Mouse (Mus musculus): ENCODE measurements at regions not wholly inside any gene's neighbourhood (a gene's known extent, or its start where the extent isn't known, plus 50 kb on each side); places are given as distances from the start of the nearest gene placed in this dataset.

GRCm38 (mm10) chr6:24384193-24384888 is 130.5 kb downstream of the Iqub start:
- Histone ChIP-seq H3K27me3 (ENCODE audit: control insufficient read depth, insufficient read depth, low read length) (no peaks in the 10 kb centered on the region), H3K9ac (replicated peaks; ENCODE audit: low read depth, low read length) (no peak overlapping the region), H3K27ac (ENCODE audit: low read depth) (no peak overlapping the region), H3K4me3 (ENCODE audit: low read depth, low read length) (no peak overlapping the region), H3K4me1 (ENCODE audit: control insufficient read depth, insufficient read depth) (no peaks in the 10 kb centered on the region), H3K9me3 (replicated peaks; ENCODE audit: control insufficient read depth, low read length) (no peaks in the 10 kb centered on the region), H3K36me3 (replicated peaks; ENCODE audit: control insufficient read depth, insufficient read depth, low read length) (no peaks in the 10 kb centered on the region), H3K4me2 (ENCODE audit: low read depth, low read length) (no peak overlapping the region)
- WGBS: 77% methylated on average over 11 of the region's 11 CpGs
- DNase-seq (ENCODE audit: low spot score): no peak
- ATAC-seq (ENCODE audit: insufficient read depth, low read depth): no peak
- no peak for TF ChIP-seq CTCF (IDR thresholded peaks at IDR 0.05; ENCODE audit: low read depth)
- TF ChIP-seq EP300 (IDR thresholded peaks at IDR 0.05; ENCODE audit: low read depth): no peak

GRCm38 (mm10) chr6:24379859-24380258 is 135.0 kb downstream of the Iqub start:
- H3K27ac ChIP-seq (ENCODE audit: low read depth): no peak overlapping the region
- H3K36me3 ChIP-seq (replicated peaks; ENCODE audit: control insufficient read depth, insufficient read depth, low read length): no peaks in the 10 kb centered on the region
- no peaks in the 10 kb centered on the region for H3K4me1 ChIP-seq (ENCODE audit: control insufficient read depth, insufficient read depth)
- H3K27me3 ChIP-seq (ENCODE audit: control insufficient read depth, insufficient read depth, low read length): no peaks in the 10 kb centered on the region
- 41% methylated on average over 2 of the region's 2 CpGs for WGBS
- H3K9me3 ChIP-seq (replicated peaks; ENCODE audit: control insufficient read depth, low read length): no peaks in the 10 kb centered on the region
- no peak overlapping the region for H3K4me2 ChIP-seq (ENCODE audit: low read depth, low read length)
- no peak overlapping the region for H3K4me3 ChIP-seq (ENCODE audit: low read depth, low read length)
- H3K9ac ChIP-seq (replicated peaks; ENCODE audit: low read depth, low read length): no peak overlapping the region
- no peak for ATAC-seq (ENCODE audit: insufficient read depth, low read depth)
- TF ChIP-seq CTCF (IDR thresholded peaks at IDR 0.05; ENCODE audit: low read depth): no peak
- no peak for TF ChIP-seq EP300 (IDR thresholded peaks at IDR 0.05; ENCODE audit: low read depth)
- no peak for DNase-seq (ENCODE audit: low spot score)

- no peak overlapping the region for H3K4me3 ChIP-seq (ENCODE audit: low read depth, low read length)
- 74% methylated on average over 4 of the region's 4 CpGs for WGBS
- no peak overlapping the region for H3K9ac ChIP-seq (replicated peaks; ENCODE audit: low read depth, low read length)
- TF ChIP-seq CTCF (IDR thresholded peaks at IDR 0.05; ENCODE audit: low read depth): no peak
- no peak for TF ChIP-seq EP300 (IDR thresholded peaks at IDR 0.05; ENCODE audit: low read depth)
- ATAC-seq (ENCODE audit: insufficient read depth, low read depth) (no peak), DNase-seq (ENCODE audit: low spot score) (no peak)
- no peaks in the 10 kb centered on the region for H3K4me1 ChIP-seq (ENCODE audit: control insufficient read depth, insufficient read depth)
- no peaks in the 10 kb centered on the region for H3K9me3 ChIP-seq (replicated peaks; ENCODE audit: control insufficient read depth, low read length)
- no peaks in the 10 kb centered on the region for H3K36me3 ChIP-seq (replicated peaks; ENCODE audit: control insufficient read depth, insufficient read depth, low read length)
- H3K4me2 ChIP-seq (ENCODE audit: low read depth, low read length): no peak overlapping the region
- no peak overlapping the region for H3K27ac ChIP-seq (ENCODE audit: low read depth)
- no peaks in the 10 kb centered on the region for H3K27me3 ChIP-seq (ENCODE audit: control insufficient read depth, insufficient read depth, low read length)
These were observed 138.1 kb downstream of the Iqub start for GRCm38 (mm10) chr6:24376728-24377127.

GRCm38 (mm10) chr6:24373161-24373560 is 141.7 kb downstream of the Iqub start:
- no peak overlapping the region for H3K4me3 ChIP-seq (ENCODE audit: low read depth, low read length)
- 71% methylated on average over 6 of the region's 6 CpGs for WGBS
- TF ChIP-seq CTCF (IDR thresholded peaks at IDR 0.05; ENCODE audit: low read depth) (no peak), EP300 (IDR thresholded peaks at IDR 0.05; ENCODE audit: low read depth) (no peak)

GRCm38 (mm10) chr6:24371680-24372079 is 143.2 kb downstream of the Iqub start:
- H3K4me3 ChIP-seq (ENCODE audit: low read depth, low read length): no peak overlapping the region
- no peaks in the 10 kb centered on the region for H3K36me3 ChIP-seq (replicated peaks; ENCODE audit: control insufficient read depth, insufficient read depth, low read length)
- H3K27me3 ChIP-seq (ENCODE audit: control insufficient read depth, insufficient read depth, low read length): no peaks in the 10 kb centered on the region
- no peak for TF ChIP-seq CTCF (IDR thresholded peaks at IDR 0.05; ENCODE audit: low read depth)
- TF ChIP-seq EP300 (IDR thresholded peaks at IDR 0.05; ENCODE audit: low read depth): no peak
- DNase-seq (ENCODE audit: low spot score) (no peak), ATAC-seq (ENCODE audit: insufficient read depth, low read depth) (no peak)
- H3K4me2 ChIP-seq (ENCODE audit: low read depth, low read length): no peak overlapping the region
- H3K9ac ChIP-seq (replicated peaks; ENCODE audit: low read depth, low read length): no peak overlapping the region
- H3K9me3 ChIP-seq (replicated peaks; ENCODE audit: control insufficient read depth, low read length): no peaks in the 10 kb centered on the region
- WGBS: 57% methylated on average over 1 of the region's 1 CpGs
- no peak overlapping the region for H3K27ac ChIP-seq (ENCODE audit: low read depth)
- H3K4me1 ChIP-seq (ENCODE audit: control insufficient read depth, insufficient read depth): no peaks in the 10 kb centered on the region

More at GRCm38 (mm10) chr6:24373161-24373560, 141.7 kb downstream of the Iqub start:
- Histone ChIP-seq H3K27me3 (ENCODE audit: control insufficient read depth, insufficient read depth, low read length) (no peaks in the 10 kb centered on the region), H3K36me3 (replicated peaks; ENCODE audit: control insufficient read depth, insufficient read depth, low read length) (no peaks in the 10 kb centered on the region), H3K9me3 (replicated peaks; ENCODE audit: control insufficient read depth, low read length) (no peaks in the 10 kb centered on the region), H3K4me1 (ENCODE audit: control insufficient read depth, insufficient read depth) (no peaks in the 10 kb centered on the region), H3K4me2 (ENCODE audit: low read depth, low read length) (no peak overlapping the region), H3K9ac (replicated peaks; ENCODE audit: low read depth, low read length) (no peak overlapping the region), H3K27ac (ENCODE audit: low read depth) (no peak overlapping the region)
- DNase-seq (ENCODE audit: low spot score) (no peak), ATAC-seq (ENCODE audit: insufficient read depth, low read depth) (no peak)

- H3K36me3 ChIP-seq (replicated peaks; ENCODE audit: control insufficient read depth, insufficient read depth, low read length): no peaks in the 10 kb centered on the region
- peak; percentile 46 for DNase-seq (ENCODE audit: low spot score)
- TF ChIP-seq CTCF (IDR thresholded peaks at IDR 0.05; ENCODE audit: low read depth): peak; percentile 81
- TF ChIP-seq EP300 (IDR thresholded peaks at IDR 0.05; ENCODE audit: low read depth): no peak
- H3K4me1 ChIP-seq (ENCODE audit: control insufficient read depth, insufficient read depth): no peaks in the 10 kb centered on the region
- no peak overlapping the region for H3K27ac ChIP-seq (ENCODE audit: low read depth)
- H3K9me3 ChIP-seq (replicated peaks; ENCODE audit: control insufficient read depth, low read length): no peaks in the 10 kb centered on the region
- peak; percentile 57 for ATAC-seq (ENCODE audit: insufficient read depth, low read depth)
- 12% methylated on average over 5 of the region's 5 CpGs for WGBS
- H3K4me2 ChIP-seq (ENCODE audit: low read depth, low read length): no peak overlapping the region
- H3K27me3 ChIP-seq (ENCODE audit: control insufficient read depth, insufficient read depth, low read length): no peaks in the 10 kb centered on the region
- no peak overlapping the region for H3K9ac ChIP-seq (replicated peaks; ENCODE audit: low read depth, low read length)
- H3K4me3 ChIP-seq (ENCODE audit: low read depth, low read length): no peak overlapping the region
These were observed 164.0 kb downstream of the Iqub start for GRCm38 (mm10) chr6:24350882-24351281.
